Mouse (Mus musculus) midbrain, embryonic 10.5 days (tissue): Measurements from ENCODE around the gene Efhd1. TPM values are rescaled to one million over a fixed set of nuclear protein-coding genes. Genes with fewer than 3 reads are reported as not detected.

Experiments
- DNase-seq: peaks from one replicate; pipeline ENCODE4 v3.0.0-alpha.2; 2017; ENCODE audit warnings: low spot score
- H3K27ac ChIP-seq: fragments of 300-500 bp; sonication (generic); replicated peaks from 2 replicates; pipeline ENCODE4 v1.5.1; 2016; ENCODE audit warnings: mild to moderate bottlenecking
- H3K27me3 ChIP-seq: fragments of 300-500 bp; sonication (generic); 2 replicates; pipeline ENCODE4 v1.6.1; 2016; ENCODE audit warnings: low read depth, mild to moderate bottlenecking; ENCODE audit not compliant: poor library complexity, severe bottlenecking
- H3K36me3 ChIP-seq: fragments of 300-500 bp; sonication (generic); 2 replicates; pipeline ENCODE4 v1.6.1; 2016; ENCODE audit warnings: mild to moderate bottlenecking, moderate library complexity
- H3K4me1 ChIP-seq: fragments of 300-500 bp; sonication (generic); 2 replicates; pipeline ENCODE4 v1.6.1; 2016
- H3K4me3 ChIP-seq: fragments of 300-500 bp; sonication (generic); 2 replicates; pipeline ENCODE4 v1.5.1; 2016; ENCODE audit warnings: mild to moderate bottlenecking, moderate library complexity
- H3K9me3 ChIP-seq: fragments of 300-500 bp; sonication (generic); replicated peaks from 2 replicates; pipeline ENCODE4 v1.6.1; 2016; ENCODE audit warnings: mild to moderate bottlenecking
- WGBS: fragments of 180-500 bp; shearing (Covaris S2); methylation state at CpG from one replicate; pipeline ENCODE4 v1.1.7; 2016; 5-methylcytosine and 5-hydroxymethylcytosine counted together
- polyA plus RNA-seq: library from polyadenylated mRNA; unstranded; fragments of >200 nt; fragmentation: Nextera tagmentation; extraction: Ambion mirVana; gene quantifications from 2 replicates; pipeline ENCODE4 v1.2.1, GENCODE M21; 2016

Gene Efhd1
- polyA plus RNA-seq, 1 experiment from 2014 or later, result 0.64 TPM

DNA sequence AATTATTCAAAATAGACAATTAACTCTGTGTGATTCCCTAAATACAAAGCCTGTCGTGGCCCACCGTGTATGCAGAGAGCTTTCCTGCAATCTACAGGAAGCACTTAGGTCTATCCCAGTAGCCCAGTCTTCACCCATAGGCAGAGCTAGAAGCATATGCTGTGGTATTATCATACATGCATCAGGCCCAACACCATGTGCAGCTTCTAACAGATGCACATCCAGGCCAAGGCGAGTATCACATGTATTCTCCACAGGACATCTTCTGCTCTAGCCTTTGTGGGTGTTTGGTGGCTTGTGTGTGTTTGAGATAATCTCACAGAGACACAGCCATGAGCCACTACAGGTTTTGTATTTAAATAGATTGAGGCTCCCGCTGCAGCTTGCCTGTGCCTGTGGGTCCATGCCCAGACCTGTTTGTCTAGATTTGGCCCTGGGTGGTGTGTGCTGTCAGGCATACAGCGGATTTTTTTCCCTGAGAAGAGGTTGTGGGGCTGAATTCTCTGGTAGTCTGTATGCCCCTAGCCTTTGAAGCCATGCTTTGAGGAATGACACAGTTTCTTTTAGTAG, 12.0 kb upstream of the Efhd1 start:
- DNase-seq, result no peak
- Histone ChIP-seq H3K4me3 (no peak overlapping the region), H3K4me1 (no peaks in the 10 kb centered on the region), H3K27me3 (0 out of 2 replicates have a peak, but pooled peaks cover 2% of the 10 kb centered on the region), H3K36me3 (no peaks in the 10 kb centered on the region), H3K9me3 (no peaks in the 10 kb centered on the region), H3K27ac (no peak overlapping the region)
- 69% methylated on average over 5 of the region's 5 CpGs for WGBS

GRCm38 (mm10) chr1:87255173-87255572, 9.0 kb upstream of the Efhd1 start:
- WGBS, result 65% methylated on average over 4 of the region's 4 CpGs
- Histone ChIP-seq H3K36me3 (no peaks in the 10 kb centered on the region), H3K4me3 (no peak overlapping the region), H3K27ac (no peak overlapping the region), H3K9me3 (no peaks in the 10 kb centered on the region), H3K4me1 (peaks cover 8% of the 10 kb centered on the region), H3K27me3 (peaks cover 30% of the 10 kb centered on the region)
- no peak for DNase-seq

- H3K4me1 ChIP-seq, result peaks cover 9% of the 10 kb centered on the region
- 13% methylated on average over 11 of the region's 11 CpGs for WGBS
- no peaks in the 10 kb centered on the region for H3K36me3 ChIP-seq
- H3K9me3 ChIP-seq, result no peaks in the 10 kb centered on the region
- peaks cover 49% of the 10 kb centered on the region for H3K27me3 ChIP-seq
- no peak overlapping the region for H3K27ac ChIP-seq
- no peak overlapping the region for H3K4me3 ChIP-seq
- DNase-seq, result no peak
These were observed 6.5 kb upstream of the Efhd1 start for GRCm38 (mm10) chr1:87257691-87258090.

- peaks cover 57% of the 10 kb centered on the region for H3K27me3 ChIP-seq
- no peak overlapping the region for H3K27ac ChIP-seq
- no peaks in the 10 kb centered on the region for H3K36me3 ChIP-seq
- WGBS, result 18% methylated on average over 14 of the region's 14 CpGs
- H3K4me3 ChIP-seq, result no peak overlapping the region
- H3K4me1 ChIP-seq, result peaks cover 17% of the 10 kb centered on the region
- DNase-seq, result peak; percentile 26
- H3K9me3 ChIP-seq, result no peaks in the 10 kb centered on the region
These were observed 5.7 kb upstream of the Efhd1 start for GRCm38 (mm10) chr1:87258484-87258883.

DNA sequence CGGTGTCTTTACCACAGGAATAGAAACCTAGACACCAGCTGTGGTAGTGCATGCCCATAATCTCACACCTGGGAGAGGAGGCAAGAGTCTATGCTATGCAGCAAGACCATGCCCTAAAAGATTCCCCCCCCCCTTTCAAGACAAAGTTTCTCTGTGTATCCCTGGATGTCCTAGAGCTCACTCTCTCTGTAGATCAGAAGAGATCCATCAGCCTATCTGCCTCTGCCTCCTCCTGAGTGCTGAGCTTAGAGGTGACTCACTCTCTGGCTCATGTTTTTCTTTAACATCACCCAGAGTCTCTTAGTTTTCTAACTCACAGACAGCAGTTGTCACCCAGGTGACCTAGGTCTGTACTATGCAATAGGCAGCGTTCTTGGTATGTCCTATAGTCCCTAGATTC, 4.8 kb upstream of the Efhd1 start:
- peaks cover 25% of the 10 kb centered on the region for H3K4me1 ChIP-seq
- H3K27ac ChIP-seq, result no peak overlapping the region
- no peaks in the 10 kb centered on the region for H3K9me3 ChIP-seq
- peaks cover 66% of the 10 kb centered on the region for H3K27me3 ChIP-seq
- no peak overlapping the region for H3K4me3 ChIP-seq
- no peak for DNase-seq
- H3K36me3 ChIP-seq, result no peaks in the 10 kb centered on the region
- 82% methylated on average over 2 of the region's 2 CpGs for WGBS

- 2% methylated on average over 9 of the region's 9 CpGs for WGBS
- Histone ChIP-seq H3K27ac (no peak overlapping the region), H3K4me1 (peaks cover 40% of the 10 kb centered on the region), H3K4me3 (peak overlapping the region; percentile 72; the same call in 1 of the 2 replicates), H3K36me3 (no peaks in the 10 kb centered on the region), H3K27me3 (peaks cover 91% of the 10 kb centered on the region), H3K9me3 (no peaks in the 10 kb centered on the region)
- DNase-seq, result no peak
These were observed 906 bp upstream of the Efhd1 start for GRCm38 (mm10) chr1:87263257-87263656.

GRCm38 (mm10) chr1:87263796-87264133, 398 bp upstream of the Efhd1 start:
- Histone ChIP-seq H3K4me1 (peaks cover 37% of the 10 kb centered on the region), H3K9me3 (no peaks in the 10 kb centered on the region), H3K36me3 (no peaks in the 10 kb centered on the region), H3K27ac (no peak overlapping the region), H3K27me3 (peaks cover 91% of the 10 kb centered on the region), H3K4me3 (peak overlapping the region; percentile 72)
- WGBS, result under 1% methylated on average over 12 of the region's 12 CpGs
- DNase-seq, result no peak

GRCm38 (mm10) chr1:87265200-87265599, 1.0 kb downstream of the Efhd1 start:
- no peak overlapping the region for H3K27ac ChIP-seq
- no peaks in the 10 kb centered on the region for H3K9me3 ChIP-seq
- peak overlapping the region; percentile 72 for H3K4me3 ChIP-seq
- peak; percentile 25 for DNase-seq
- H3K27me3 ChIP-seq, result peaks cover 94% of the 10 kb centered on the region
- H3K36me3 ChIP-seq, result no peaks in the 10 kb centered on the region
- peaks cover 45% of the 10 kb centered on the region for H3K4me1 ChIP-seq
- WGBS, result under 1% methylated on average over 13 of the region's 13 CpGs

GRCm38 (mm10) chr1:87266296-87267090, 2.3 kb downstream of the Efhd1 start:
- Histone ChIP-seq H3K9me3 (no peaks in the 10 kb centered on the region), H3K36me3 (no peaks in the 10 kb centered on the region), H3K27ac (no peak overlapping the region), H3K4me3 (no peak overlapping the region), H3K4me1 (peaks cover 58% of the 10 kb centered on the region), H3K27me3 (peaks cover 96% of the 10 kb centered on the region)
- WGBS, result 24% methylated on average over 8 of the region's 8 CpGs
- no peak for DNase-seq

GRCm38 (mm10) chr1:87270204-87270603, 6.0 kb downstream of the Efhd1 start:
- no peaks in the 10 kb centered on the region for H3K9me3 ChIP-seq
- peaks cover 40% of the 10 kb centered on the region for H3K4me1 ChIP-seq
- H3K27me3 ChIP-seq, result peaks cover 70% of the 10 kb centered on the region
- no peaks in the 10 kb centered on the region for H3K36me3 ChIP-seq
- no peak for DNase-seq
- H3K4me3 ChIP-seq, result no peak overlapping the region
- WGBS, result 18% methylated on average over 3 of the region's 3 CpGs
- peak overlapping the region; percentile 71 for H3K27ac ChIP-seq

DNA sequence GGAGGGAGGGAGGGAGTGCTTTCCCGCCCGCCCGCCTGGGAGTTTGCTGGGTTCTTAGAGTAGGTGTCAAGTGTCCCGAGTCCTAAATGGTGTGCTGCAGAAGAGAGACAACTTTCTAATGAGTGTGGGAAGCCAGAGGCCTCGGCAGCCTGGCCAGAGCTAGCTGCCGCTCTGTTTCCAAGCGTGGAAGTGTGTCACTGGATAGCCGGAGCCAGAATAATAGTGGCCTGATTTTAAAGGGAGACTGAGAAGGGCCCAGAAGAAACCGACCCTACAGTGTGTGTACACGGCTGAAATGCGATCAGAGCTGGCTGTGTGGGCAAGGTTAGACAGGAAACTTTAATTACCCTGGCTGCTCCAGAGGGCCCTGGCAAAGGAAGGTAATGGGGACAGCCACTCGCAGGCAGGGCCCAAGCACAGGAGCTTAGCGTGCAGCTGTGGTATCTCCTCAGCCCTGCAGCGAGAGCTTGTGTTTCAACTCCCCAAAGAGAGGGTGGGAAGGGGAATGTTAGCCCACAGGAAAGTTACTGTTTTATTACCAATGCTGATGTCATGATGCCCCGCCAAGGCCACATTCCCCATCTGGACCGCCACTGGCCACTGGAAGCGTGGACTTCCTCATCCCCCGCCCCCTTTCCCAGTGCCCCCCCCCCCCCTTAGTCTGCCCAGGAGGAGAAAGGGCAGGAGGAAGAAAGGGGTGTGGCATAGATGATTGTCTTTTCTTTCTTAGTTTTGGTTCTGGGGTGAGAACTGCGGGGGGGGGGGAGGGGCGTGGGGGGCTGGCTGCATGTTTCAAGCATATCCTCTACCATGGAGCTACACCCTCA, 6.7 kb downstream of the Efhd1 start:
- H3K4me3 ChIP-seq, result peak overlapping the region; percentile 16; the same call in 1 of the 2 replicates
- H3K4me1 ChIP-seq, result peaks cover 34% of the 10 kb centered on the region
- peak; percentile 31 for DNase-seq
- H3K27me3 ChIP-seq, result peaks cover 64% of the 10 kb centered on the region
- peak overlapping the region; percentile 71 for H3K27ac ChIP-seq
- WGBS, result 5% methylated on average over 19 of the region's 20 CpGs
- H3K36me3 ChIP-seq, result no peaks in the 10 kb centered on the region
- H3K9me3 ChIP-seq, result no peaks in the 10 kb centered on the region

- no peak for DNase-seq
- H3K36me3 ChIP-seq, result no peaks in the 10 kb centered on the region
- peaks cover 56% of the 10 kb centered on the region for H3K27me3 ChIP-seq
- peaks cover 29% of the 10 kb centered on the region for H3K4me1 ChIP-seq
- no peaks in the 10 kb centered on the region for H3K9me3 ChIP-seq
- H3K4me3 ChIP-seq, result no peak overlapping the region
- H3K27ac ChIP-seq, result no peak overlapping the region
- WGBS, result 84% methylated on average over 1 of the region's 1 CpGs
These were observed 7.4 kb downstream of the Efhd1 start for GRCm38 (mm10) chr1:87271596-87271995.

GRCm38 (mm10) chr1:87272462-87272861, 8.3 kb downstream of the Efhd1 start:
- Histone ChIP-seq H3K36me3 (no peaks in the 10 kb centered on the region), H3K4me3 (no peak overlapping the region), H3K4me1 (peaks cover 29% of the 10 kb centered on the region), H3K27me3 (peaks cover 48% of the 10 kb centered on the region), H3K9me3 (no peaks in the 10 kb centered on the region), H3K27ac (no peak overlapping the region)
- WGBS, result 66% methylated on average over 3 of the region's 3 CpGs
- no peak for DNase-seq
